Mouse (Mus musculus) ES-E14 (cell line): ENCODE measurements around the gene Mark1. TPM values are rescaled to one million over a fixed set of nuclear protein-coding genes. Genes with fewer than 3 reads are reported as not detected.

Experiments used
- DNase-seq: peaks from one replicate; pipeline ENCODE4 v3.0.0-alpha.2; 2013; ENCODE audit warnings: low read depth, low spot score
- H3K27ac ChIP-seq: 2 replicates; pipeline ENCODE4 v1.5.1; 2012; ENCODE audit warnings: low read depth, mild to moderate bottlenecking, low read length, moderate library complexity, mixed read lengths; ENCODE audit not compliant: poor library complexity, insufficient read depth, severe bottlenecking
- H3K36me3 ChIP-seq: 2 replicates; pipeline ENCODE4 v1.6.1; 2012; ENCODE audit warnings: mild to moderate bottlenecking, low read length, moderate library complexity, mixed read lengths; ENCODE audit not compliant: control insufficient read depth, poor library complexity, insufficient read depth, severe bottlenecking
- H3K4me1 ChIP-seq, 2 experiments: fragments of 150-350 bp in 1 of 2; sonication (generic) in 1 of 2; 2 replicates each; pipeline ENCODE4 v1.6.1; 2012; ENCODE audit warnings: low read length in 2 of 2, mild to moderate bottlenecking in 1 of 2, mixed read lengths in 1 of 2; ENCODE audit not compliant: control insufficient read depth in 2 of 2, insufficient read depth in 2 of 2, poor library complexity in 1 of 2
- H3K4me3 ChIP-seq, 2 experiments: fragments of 150-350 bp in 1 of 2; sonication (generic) in 1 of 2; 2 replicates each; pipeline ENCODE4 v1.5.1; 2012; ENCODE audit warnings: low read length in 2 of 2, low read depth in 1 of 2, mild to moderate bottlenecking in 1 of 2, mixed read lengths in 1 of 2; ENCODE audit not compliant: insufficient read depth in 1 of 2, poor library complexity in 1 of 2, severe bottlenecking in 1 of 2
- H3K9ac ChIP-seq: 2 replicates; pipeline ENCODE4 v1.6.1; 2012; ENCODE audit warnings: low read depth, mild to moderate bottlenecking, low read length, mixed read lengths; ENCODE audit not compliant: poor library complexity, insufficient read depth, severe bottlenecking
- H3K9me3 ChIP-seq: fragments of 150-350 bp; sonication (generic); 2 replicates; pipeline ENCODE4 v1.6.1; 2012; ENCODE audit warnings: low read depth, mild to moderate bottlenecking, low read length; ENCODE audit not compliant: control insufficient read depth, insufficient read depth
- CHD2 ChIP-seq: IDR thresholded peaks from 2 replicates; pipeline ENCODE4 v1.6.1; 2014; ENCODE audit warnings: mild to moderate bottlenecking, low read depth, low read length, inconsistent platforms
- HCFC1 ChIP-seq: IDR thresholded peaks from 2 replicates; pipeline ENCODE4 v1.6.1; 2012; ENCODE audit warnings: low read length, inconsistent platforms, borderline replicate concordance; ENCODE audit not compliant: insufficient read depth
- MAFK ChIP-seq: IDR thresholded peaks from 2 replicates; pipeline ENCODE4 v1.6.1; 2014; ENCODE audit warnings: mild to moderate bottlenecking, low read depth, low read length, inconsistent platforms; ENCODE audit not compliant: insufficient read depth
- ZC3H11A ChIP-seq: IDR thresholded peaks from 2 replicates; pipeline ENCODE4 v1.6.1; 2012; ENCODE audit warnings: low read depth, mild to moderate bottlenecking, inconsistent platforms, low read length, borderline replicate concordance
- ZNF384 ChIP-seq: IDR thresholded peaks from 2 replicates; pipeline ENCODE4 v1.6.1; 2012; ENCODE audit warnings: low read depth, low read length, inconsistent platforms
- in situ Hi-C, 2 experiments: fragments of 600-800 bp; cut with MboI; formaldehyde crosslinking; loops; one replicate each; pipeline ENCODE4 v1.15.1; 2025; ENCODE audit warnings: low sequenced_read_pairs in 2 of 2, inconsistent platforms in 1 of 2; ENCODE audit not compliant: unreplicated experiment in 2 of 2
- total RNA-seq: library from RNA; depleted of rRNA; stranded (reverse); fragments of 300-350 nt; gene quantifications from 2 replicates; pipeline ENCODE4 v1.2.3, GENCODE M21; 2012

The Mark1 gene
- total RNA-seq, 1 experiment: 3.6 TPM

GRCm38 (mm10) chr1:184878860-184879259 is 120.5 kb downstream of the Mark1 start:
- no peak overlapping the region for H3K27ac ChIP-seq

DNA sequence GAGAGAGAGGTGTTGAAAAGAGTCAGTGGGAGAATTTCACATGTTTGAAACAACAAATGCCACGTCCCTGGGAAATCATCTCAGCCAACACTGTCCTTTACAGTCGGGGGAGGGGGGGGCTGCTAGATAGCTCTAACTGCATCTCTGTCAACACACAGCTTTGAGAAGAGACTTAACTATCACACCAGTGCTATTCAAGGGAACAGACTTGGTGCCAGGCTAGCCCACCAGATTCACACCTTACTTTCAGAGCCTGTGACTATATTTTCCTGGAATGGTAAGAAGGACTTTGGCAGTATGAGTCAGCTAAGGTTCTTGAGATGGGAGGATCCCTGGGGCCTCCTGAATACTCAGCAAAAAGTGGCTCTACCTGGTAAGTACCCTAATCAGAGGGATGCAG is 122.1 kb downstream of the Mark1 start:
- in situ Hi-C loops: no loop called here
- TF ChIP-seq HCFC1: no peak
- no peak for TF ChIP-seq CHD2
- no peak for TF ChIP-seq ZC3H11A
- TF ChIP-seq ZNF384: no peak
- TF ChIP-seq MAFK: no peak
- no peak for DNase-seq
- no peak overlapping the region for H3K4me3 ChIP-seq
- no peaks in the 10 kb centered on the region for H3K9me3 ChIP-seq
- no peak overlapping the region for H3K9ac ChIP-seq
- no peaks in the 10 kb centered on the region for H3K36me3 ChIP-seq
- H3K4me1 ChIP-seq: peaks cover 0 to 4% of the 10 kb centered on the region in 2 experiments; a peak in 1 of 4 replicates
- H3K27ac ChIP-seq: no peak overlapping the region

More at GRCm38 (mm10) chr1:184878860-184879259, 120.5 kb downstream of the Mark1 start:
- in situ Hi-C loops: no loop called here
- TF ChIP-seq ZNF384: no peak
- no peak for TF ChIP-seq MAFK
- TF ChIP-seq CHD2: no peak
- TF ChIP-seq HCFC1: no peak
- TF ChIP-seq ZC3H11A: no peak
- no peak for DNase-seq
- no peaks in the 10 kb centered on the region for H3K9me3 ChIP-seq
- H3K9ac ChIP-seq: no peak overlapping the region
- H3K4me3 ChIP-seq: no peak overlapping the region
- no peaks in the 10 kb centered on the region for H3K36me3 ChIP-seq
- peaks cover 0 to 2% of the 10 kb centered on the region in 2 experiments; a peak in 1 of 4 replicates for H3K4me1 ChIP-seq

- no peak overlapping the region for H3K9ac ChIP-seq
- no peak for DNase-seq
- no peak overlapping the region for H3K27ac ChIP-seq
- in situ Hi-C loops: no loop called here
- no peaks in the 10 kb centered on the region for H3K9me3 ChIP-seq
- H3K4me3 ChIP-seq: no peak overlapping the region
- H3K36me3 ChIP-seq: no peaks in the 10 kb centered on the region
- TF ChIP-seq ZC3H11A: no peak
- TF ChIP-seq HCFC1: no peak
- TF ChIP-seq MAFK: no peak
- no peak for TF ChIP-seq ZNF384
- TF ChIP-seq CHD2: no peak
- H3K4me1 ChIP-seq: peaks cover 0 to 4% of the 10 kb centered on the region in 2 experiments; a peak in 1 of 4 replicates
Measured at GRCm38 (mm10) chr1:184873910-184874309, 125.5 kb downstream of the Mark1 start.

- H3K36me3 ChIP-seq: no peaks in the 10 kb centered on the region
- peaks cover 0 to 4% of the 10 kb centered on the region in 2 experiments; a peak in 1 of 4 replicates for H3K4me1 ChIP-seq
- no peak overlapping the region for H3K4me3 ChIP-seq
- DNase-seq: no peak
- no peak overlapping the region for H3K27ac ChIP-seq
- TF ChIP-seq ZNF384 (no peak), CHD2 (no peak), ZC3H11A (no peak), MAFK (no peak), HCFC1 (no peak)
- no peak overlapping the region for H3K9ac ChIP-seq
- no peaks in the 10 kb centered on the region for H3K9me3 ChIP-seq
- in situ Hi-C loops: no loop called here
Measured at GRCm38 (mm10) chr1:184872069-184872819, 127.1 kb downstream of the Mark1 start.

GRCm38 (mm10) chr1:184871506-184871905 is 127.9 kb downstream of the Mark1 start:
- no peak overlapping the region for H3K27ac ChIP-seq
- peaks cover 0 to 4% of the 10 kb centered on the region in 2 experiments; a peak in 1 of 4 replicates for H3K4me1 ChIP-seq
- H3K4me3 ChIP-seq: no peak overlapping the region
- H3K36me3 ChIP-seq: no peaks in the 10 kb centered on the region
- TF ChIP-seq HCFC1 (no peak), ZC3H11A (no peak), MAFK (no peak), ZNF384 (no peak), CHD2 (no peak)
- DNase-seq: no peak
- H3K9me3 ChIP-seq: no peaks in the 10 kb centered on the region
- in situ Hi-C loops: no loop called here
- H3K9ac ChIP-seq: no peak overlapping the region
